Mouse (Mus musculus): ENCODE results near the gene Crisp2. TPM values are rescaled to one million over a fixed set of nuclear protein-coding genes. Genes with fewer than 3 reads are reported as not detected.

The Crisp2 gene
- not detected in 2 replicates for polyA plus RNA-seq (2015; fragmentation: Nextera tagmentation; extraction: Ambion mirVana)

GRCm38 (mm10) chr17:40806953-40807572 lies at the start of gene Crisp2:
Gene Crisp2 (minus strand): TSS chr17:40807003.
- no peaks in the 10 kb centered on the region for H3K9me3 ChIP-seq (ENCODE audit: control insufficient read depth, low read length)
- WGBS = 27% methylated on average over 2 of the region's 2 CpGs
- H3K4me1 ChIP-seq (replicated peaks; ENCODE audit: control insufficient read depth, insufficient read depth, low read length) = no peaks in the 10 kb centered on the region; the same call in 1 of the 2 replicates
- ATAC-seq (ENCODE audit: low read depth) = no peak; the same call in 1 of the 2 replicates
- no peak within 1 kb of the TSS for H3K4me2 ChIP-seq (ENCODE audit: low read depth, low read length)
- no peaks in the 10 kb centered on the region for H3K36me3 ChIP-seq (ENCODE audit: control insufficient read depth, insufficient read depth, low read length)
- no peak within 1 kb of the TSS for H3K4me3 ChIP-seq (ENCODE audit: low read length)
- H3K9ac ChIP-seq (ENCODE audit: low read length) = no peak within 1 kb of the TSS
- peak within 1 kb of the TSS; percentile 77 for H3K27ac ChIP-seq (ENCODE audit: low read length)
- H3K27me3 ChIP-seq (ENCODE audit: control insufficient read depth, insufficient read depth, low read depth, low read length) = no peaks in the 10 kb centered on the region

- Histone ChIP-seq H3K4me3 (ENCODE audit: low read length) (no peak overlapping the region), H3K27ac (ENCODE audit: low read length) (no peak overlapping the region), H3K4me2 (ENCODE audit: low read depth, low read length) (no peak overlapping the region), H3K36me3 (ENCODE audit: control insufficient read depth, insufficient read depth, low read length) (no peaks in the 10 kb centered on the region), H3K4me1 (replicated peaks; ENCODE audit: control insufficient read depth, insufficient read depth, low read length) (no peaks in the 10 kb centered on the region), H3K9me3 (ENCODE audit: control insufficient read depth, low read length) (no peaks in the 10 kb centered on the region), H3K9ac (ENCODE audit: low read length) (no peak overlapping the region), H3K27me3 (ENCODE audit: control insufficient read depth, insufficient read depth, low read depth, low read length) (no peaks in the 10 kb centered on the region)
- no peak for ATAC-seq (ENCODE audit: low read depth)
These were observed 48.3 kb upstream of the Crisp2 start for GRCm38 (mm10) chr17:40855065-40855464.

DNA sequence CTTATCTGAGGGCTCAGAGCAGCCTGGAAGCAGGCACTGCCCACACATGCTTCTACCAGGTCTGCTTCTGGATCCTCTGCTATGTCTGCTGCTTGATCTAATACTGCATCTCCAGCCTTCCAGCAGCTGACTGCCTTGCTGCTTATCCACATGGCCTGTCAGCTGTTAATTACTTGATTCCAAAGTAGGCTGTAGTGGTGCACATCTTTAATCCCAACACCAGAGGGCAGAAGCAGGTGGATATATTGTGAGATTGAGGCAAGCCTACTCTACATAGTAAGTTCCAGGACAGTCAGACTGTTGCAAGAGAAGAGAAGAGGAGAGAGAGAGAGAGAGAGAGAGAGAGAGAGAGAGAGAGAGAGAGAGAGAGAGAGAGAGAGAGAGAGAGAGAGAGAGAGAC lies 30.5 kb upstream of the Crisp2 start:
- H3K27me3 ChIP-seq (ENCODE audit: control insufficient read depth, insufficient read depth, low read depth, low read length) = no peaks in the 10 kb centered on the region
- H3K4me1 ChIP-seq (replicated peaks; ENCODE audit: control insufficient read depth, insufficient read depth, low read length) = no peaks in the 10 kb centered on the region
- ATAC-seq (ENCODE audit: low read depth) = no peak
- no peak overlapping the region for H3K4me2 ChIP-seq (ENCODE audit: low read depth, low read length)
- H3K9ac ChIP-seq (ENCODE audit: low read length) = no peak overlapping the region
- H3K36me3 ChIP-seq (ENCODE audit: control insufficient read depth, insufficient read depth, low read length) = no peaks in the 10 kb centered on the region
- no peaks in the 10 kb centered on the region for H3K9me3 ChIP-seq (ENCODE audit: control insufficient read depth, low read length)
- H3K4me3 ChIP-seq (ENCODE audit: low read length) = no peak overlapping the region
- H3K27ac ChIP-seq (ENCODE audit: low read length) = no peak overlapping the region

DNA sequence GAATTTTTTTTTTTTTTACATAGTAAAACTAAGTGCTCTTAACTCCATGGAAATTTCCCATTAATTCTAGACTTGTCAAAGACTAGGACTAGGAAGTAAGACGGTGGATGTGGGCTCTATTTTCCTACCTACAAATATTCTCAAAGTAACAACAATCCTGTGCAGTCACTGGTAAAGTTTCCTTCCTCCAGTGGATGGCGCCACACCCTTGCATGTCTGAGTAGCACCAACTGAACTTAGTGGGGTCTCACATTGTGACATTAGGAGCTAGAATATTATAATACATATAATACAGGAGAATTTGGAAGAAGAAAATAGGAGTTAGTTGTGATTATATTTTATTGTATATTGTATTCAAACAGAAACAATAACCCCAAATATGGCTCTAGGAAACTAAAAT lies 25.1 kb upstream of the Crisp2 start:
- Histone ChIP-seq H3K4me2 (ENCODE audit: low read depth, low read length) (no peak overlapping the region), H3K4me1 (replicated peaks; ENCODE audit: control insufficient read depth, insufficient read depth, low read length) (no peaks in the 10 kb centered on the region), H3K36me3 (ENCODE audit: control insufficient read depth, insufficient read depth, low read length) (no peaks in the 10 kb centered on the region), H3K27me3 (ENCODE audit: control insufficient read depth, insufficient read depth, low read depth, low read length) (no peaks in the 10 kb centered on the region), H3K9ac (ENCODE audit: low read length) (no peak overlapping the region), H3K9me3 (ENCODE audit: control insufficient read depth, low read length) (no peaks in the 10 kb centered on the region), H3K27ac (ENCODE audit: low read length) (no peak overlapping the region), H3K4me3 (ENCODE audit: low read length) (no peak overlapping the region)
- WGBS = 43% methylated on average over 2 of the region's 2 CpGs
- ATAC-seq (ENCODE audit: low read depth) = no peak

GRCm38 (mm10) chr17:40824549-40824948 lies 17.7 kb upstream of the Crisp2 start:
- no peak for ATAC-seq (ENCODE audit: low read depth)
- Histone ChIP-seq H3K9me3 (ENCODE audit: control insufficient read depth, low read length) (no peaks in the 10 kb centered on the region), H3K27me3 (ENCODE audit: control insufficient read depth, insufficient read depth, low read depth, low read length) (no peaks in the 10 kb centered on the region), H3K36me3 (ENCODE audit: control insufficient read depth, insufficient read depth, low read length) (no peaks in the 10 kb centered on the region), H3K4me2 (ENCODE audit: low read depth, low read length) (no peak overlapping the region), H3K27ac (ENCODE audit: low read length) (no peak overlapping the region), H3K4me1 (replicated peaks; ENCODE audit: control insufficient read depth, insufficient read depth, low read length) (no peaks in the 10 kb centered on the region), H3K4me3 (ENCODE audit: low read length) (no peak overlapping the region), H3K9ac (ENCODE audit: low read length) (no peak overlapping the region)
- 54% methylated on average over 8 of the region's 8 CpGs for WGBS

DNA sequence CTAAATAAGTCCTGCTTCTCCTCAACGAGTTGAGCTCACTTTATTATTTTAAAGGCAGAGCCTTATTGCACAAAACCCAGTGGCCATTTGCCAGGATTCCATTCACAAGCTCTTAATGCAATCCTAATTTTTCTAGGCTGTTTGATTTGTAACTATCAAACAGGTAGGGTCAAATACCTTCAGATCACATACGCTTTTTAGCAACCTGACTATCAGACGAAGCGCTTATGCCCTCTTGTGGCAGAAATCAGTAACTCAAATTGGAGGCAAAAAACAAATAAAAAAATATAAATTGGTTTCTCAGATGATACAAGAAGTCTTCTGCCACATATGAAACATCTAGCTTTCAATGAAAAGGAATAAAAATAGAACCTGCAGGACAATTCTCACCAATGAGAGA lies 17.0 kb upstream of the Crisp2 start:
- peak; percentile 34; the same call in 1 of the 2 replicates for ATAC-seq (ENCODE audit: low read depth)

GRCm38 (mm10) chr17:40821477-40821876 lies 14.7 kb upstream of the Crisp2 start:
- 49% methylated on average over 9 of the region's 9 CpGs for WGBS
- H3K27ac ChIP-seq (ENCODE audit: low read length) = no peak overlapping the region
- H3K9ac ChIP-seq (ENCODE audit: low read length) = no peak overlapping the region
- H3K4me2 ChIP-seq (ENCODE audit: low read depth, low read length) = no peak overlapping the region
- H3K4me3 ChIP-seq (ENCODE audit: low read length) = no peak overlapping the region
- H3K36me3 ChIP-seq (ENCODE audit: control insufficient read depth, insufficient read depth, low read length) = no peaks in the 10 kb centered on the region
- H3K27me3 ChIP-seq (ENCODE audit: control insufficient read depth, insufficient read depth, low read depth, low read length) = no peaks in the 10 kb centered on the region
- no peaks in the 10 kb centered on the region for H3K4me1 ChIP-seq (replicated peaks; ENCODE audit: control insufficient read depth, insufficient read depth, low read length)
- no peaks in the 10 kb centered on the region for H3K9me3 ChIP-seq (ENCODE audit: control insufficient read depth, low read length)
- ATAC-seq (ENCODE audit: low read depth) = peak; percentile 47; the same call in 1 of the 2 replicates

More for the DNA sequence above, 17.0 kb upstream of the Crisp2 start:
- Histone ChIP-seq H3K27ac (ENCODE audit: low read length) (0 out of 2 replicates have a peak overlapping the region, but pooled peaks have one; percentile 6), H3K36me3 (ENCODE audit: control insufficient read depth, insufficient read depth, low read length) (no peaks in the 10 kb centered on the region), H3K4me1 (replicated peaks; ENCODE audit: control insufficient read depth, insufficient read depth, low read length) (no peaks in the 10 kb centered on the region), H3K9me3 (ENCODE audit: control insufficient read depth, low read length) (no peaks in the 10 kb centered on the region), H3K27me3 (ENCODE audit: control insufficient read depth, insufficient read depth, low read depth, low read length) (no peaks in the 10 kb centered on the region), H3K4me2 (ENCODE audit: low read depth, low read length) (no peak overlapping the region), H3K9ac (ENCODE audit: low read length) (no peak overlapping the region), H3K4me3 (ENCODE audit: low read length) (no peak overlapping the region)
- 16% methylated on average over 4 of the region's 4 CpGs for WGBS

DNA sequence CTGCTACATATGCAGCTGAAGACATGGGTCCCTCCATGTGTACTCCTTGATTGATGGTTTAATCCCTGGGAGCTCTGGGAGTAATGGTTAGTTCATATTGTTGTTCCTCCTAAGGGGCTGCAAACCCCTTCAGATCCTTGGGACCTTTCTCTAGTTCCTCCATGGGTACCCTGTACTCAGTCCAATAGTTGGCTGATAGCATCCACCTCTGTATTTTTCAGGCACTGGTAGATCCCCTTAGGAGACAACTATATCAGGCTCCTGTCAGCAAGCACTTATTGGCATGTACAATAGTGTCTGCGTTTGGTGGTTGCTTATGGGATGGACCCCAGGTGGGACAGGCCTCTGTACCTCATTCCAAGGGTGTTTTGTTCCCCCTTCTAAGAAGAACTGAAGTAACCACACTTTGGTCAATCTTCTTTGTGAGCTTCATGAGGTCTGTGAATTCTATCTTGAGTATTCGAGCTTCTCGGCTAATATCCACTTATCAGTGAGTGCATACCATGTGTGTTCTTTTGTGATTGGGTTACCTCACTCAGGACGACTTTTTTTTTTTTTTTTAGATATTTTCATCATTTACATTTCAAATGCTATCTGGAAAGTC lies 10.6 kb upstream of the Crisp2 start:
- no peak overlapping the region for H3K27ac ChIP-seq (ENCODE audit: low read length)
- H3K9ac ChIP-seq (ENCODE audit: low read length) = no peak overlapping the region
- no peaks in the 10 kb centered on the region for H3K4me1 ChIP-seq (replicated peaks; ENCODE audit: control insufficient read depth, insufficient read depth, low read length)
- WGBS = 60% methylated on average over 4 of the region's 4 CpGs
- no peaks in the 10 kb centered on the region for H3K9me3 ChIP-seq (ENCODE audit: control insufficient read depth, low read length)
- H3K36me3 ChIP-seq (ENCODE audit: control insufficient read depth, insufficient read depth, low read length) = no peaks in the 10 kb centered on the region
- no peak overlapping the region for H3K4me2 ChIP-seq (ENCODE audit: low read depth, low read length)
- no peak for ATAC-seq (ENCODE audit: low read depth)
- no peaks in the 10 kb centered on the region for H3K27me3 ChIP-seq (ENCODE audit: control insufficient read depth, insufficient read depth, low read depth, low read length)
- no peak overlapping the region for H3K4me3 ChIP-seq (ENCODE audit: low read length)

DNA sequence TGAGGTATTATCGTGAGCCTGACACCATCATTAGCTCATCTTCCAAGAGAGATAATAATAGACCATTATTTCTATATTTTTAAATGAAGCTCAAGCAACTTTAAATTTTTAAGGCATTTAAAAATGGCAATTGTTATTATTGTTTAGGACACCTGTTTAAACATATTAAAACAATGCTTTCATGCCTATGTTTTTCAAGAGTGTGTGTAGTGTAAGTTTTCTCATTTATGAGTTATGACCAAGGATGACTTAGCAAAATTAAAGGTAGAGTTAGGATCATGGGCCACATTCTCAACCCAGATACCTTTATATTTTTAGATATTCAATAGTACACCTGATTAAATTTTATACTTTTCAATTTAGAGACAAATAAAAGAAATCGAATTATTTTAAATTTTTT lies 5.5 kb upstream of the Crisp2 start:
- Histone ChIP-seq H3K27ac (ENCODE audit: low read length) (no peak overlapping the region), H3K27me3 (ENCODE audit: control insufficient read depth, insufficient read depth, low read depth, low read length) (no peaks in the 10 kb centered on the region), H3K4me3 (ENCODE audit: low read length) (no peak overlapping the region), H3K4me1 (replicated peaks; ENCODE audit: control insufficient read depth, insufficient read depth, low read length) (no peaks in the 10 kb centered on the region), H3K9ac (ENCODE audit: low read length) (no peak overlapping the region), H3K36me3 (ENCODE audit: control insufficient read depth, insufficient read depth, low read length) (no peaks in the 10 kb centered on the region), H3K4me2 (ENCODE audit: low read depth, low read length) (no peak overlapping the region), H3K9me3 (ENCODE audit: control insufficient read depth, low read length) (no peaks in the 10 kb centered on the region)
- WGBS = 64% methylated on average over 2 of the region's 2 CpGs
- ATAC-seq (ENCODE audit: low read depth) = no peak
